Mouse (Mus musculus): ENCODE measurements around the gene Tcte3. TPM values are rescaled to one million over a fixed set of nuclear protein-coding genes. Genes with fewer than 3 reads are reported as not detected.
"Not testable (repeated sequence)": the region's sequence is repeated elsewhere in the genome, so short reads cannot be mapped to it uniquely, and the experiment has no call there.

The Tcte3 gene
- polyA plus RNA-seq (2015; fragmentation: Nextera tagmentation; extraction: Ambion mirVana) = not detected in 2 replicates

DNA sequence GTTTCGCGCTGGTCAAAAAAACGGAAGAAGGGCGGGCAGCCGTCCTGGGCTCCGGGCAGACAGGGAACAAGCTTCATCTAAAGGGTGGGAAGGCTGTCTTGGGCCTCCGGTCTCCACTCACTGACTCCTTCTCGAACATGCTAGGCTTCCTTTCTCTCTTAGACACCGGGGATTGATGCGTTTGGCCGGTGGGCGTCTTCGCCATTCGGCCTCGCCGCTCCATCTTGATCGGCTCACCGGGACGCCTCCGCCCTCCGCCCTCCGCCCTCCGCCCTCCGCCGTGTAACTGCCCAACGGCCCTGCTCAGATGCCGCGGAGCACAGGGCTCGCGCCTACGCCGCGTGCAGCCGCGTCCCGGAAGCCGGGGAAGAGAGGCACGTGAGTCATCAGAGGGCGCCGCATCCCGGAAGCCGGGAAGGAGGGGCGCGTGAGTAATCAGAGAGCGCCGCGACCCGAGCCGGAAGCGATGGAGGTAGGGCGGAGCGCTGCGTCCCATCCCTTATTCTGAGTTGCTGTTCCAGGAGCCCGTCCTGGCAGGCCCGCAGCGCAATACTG lies at the start of gene Tcte3, which contains the start of the genes Ermard and Gm3448:
Tcte3 (minus strand) TSS at position 314 of the 555 bp plus-strand sequence.
Ermard (plus strand) TSS at position 34 of the 555 bp plus-strand sequence.
Gm3448 (minus strand) TSS at position 363 of the 555 bp plus-strand sequence.
- not testable (repeated sequence) for H3K9me3 ChIP-seq (ENCODE audit: control insufficient read depth, low read length); H3K4me2 ChIP-seq (ENCODE audit: low read length); H3K9ac ChIP-seq (replicated peaks; ENCODE audit: low read depth, low read length); H3K4me1 ChIP-seq (replicated peaks; ENCODE audit: control insufficient read depth, insufficient read depth, low read length); H3K27me3 ChIP-seq (replicated peaks; ENCODE audit: control insufficient read depth, insufficient read depth, low read length); H3K36me3 ChIP-seq (ENCODE audit: control insufficient read depth, insufficient read depth); H3K27ac ChIP-seq (ENCODE audit: low read length); H3K4me3 ChIP-seq (replicated peaks; ENCODE audit: low read length)
- peak; percentile 99 for ATAC-seq
- 0% methylated on average over 9 of the region's 56 CpGs for WGBS

GRCm38 (mm10) chr17:15088591-15089001 lies 47.3 kb upstream of the Tcte3 start:
- Histone ChIP-seq H3K4me3 (replicated peaks; ENCODE audit: low read length) (no peak overlapping the region), H3K4me1 (replicated peaks; ENCODE audit: control insufficient read depth, insufficient read depth, low read length) (peaks cover 18% of the 10 kb centered on the region), H3K27ac (ENCODE audit: low read length) (peak overlapping the region; percentile 21; the same call in 1 of the 2 replicates), H3K9ac (replicated peaks; ENCODE audit: low read depth, low read length) (no peak overlapping the region), H3K9me3 (ENCODE audit: control insufficient read depth, low read length) (no peaks in the 10 kb centered on the region), H3K4me2 (ENCODE audit: low read length) (peak overlapping the region; percentile 2; the same call in 1 of the 2 replicates), H3K27me3 (replicated peaks; ENCODE audit: control insufficient read depth, insufficient read depth, low read length) (no peaks in the 10 kb centered on the region), H3K36me3 (ENCODE audit: control insufficient read depth, insufficient read depth) (no peaks in the 10 kb centered on the region)
- ATAC-seq = peak; percentile 76
- 8% methylated on average over 8 of the region's 8 CpGs for whole genome bisulfite sequencing

GRCm38 (mm10) chr17:15088166-15088565 lies 46.9 kb upstream of the Tcte3 start:
- peak; percentile 45 for ATAC-seq
- no peaks in the 10 kb centered on the region for H3K36me3 ChIP-seq (ENCODE audit: control insufficient read depth, insufficient read depth)
- H3K4me1 ChIP-seq (replicated peaks; ENCODE audit: control insufficient read depth, insufficient read depth, low read length) = peaks cover 15% of the 10 kb centered on the region
- no peaks in the 10 kb centered on the region for H3K9me3 ChIP-seq (ENCODE audit: control insufficient read depth, low read length)
- 26% methylated on average over 2 of the region's 2 CpGs for WGBS
- H3K4me2 ChIP-seq (ENCODE audit: low read length) = no peak overlapping the region
- H3K27me3 ChIP-seq (replicated peaks; ENCODE audit: control insufficient read depth, insufficient read depth, low read length) = no peaks in the 10 kb centered on the region
- H3K4me3 ChIP-seq (replicated peaks; ENCODE audit: low read length) = no peak overlapping the region
- no peak overlapping the region for H3K27ac ChIP-seq (ENCODE audit: low read length)
- H3K9ac ChIP-seq (replicated peaks; ENCODE audit: low read depth, low read length) = no peak overlapping the region

- no peak overlapping the region for H3K9ac ChIP-seq (replicated peaks; ENCODE audit: low read depth, low read length)
- no peak for ATAC-seq
- no peaks in the 10 kb centered on the region for H3K36me3 ChIP-seq (ENCODE audit: control insufficient read depth, insufficient read depth)
- no peaks in the 10 kb centered on the region for H3K9me3 ChIP-seq (ENCODE audit: control insufficient read depth, low read length)
- peaks cover 15% of the 10 kb centered on the region for H3K4me1 ChIP-seq (replicated peaks; ENCODE audit: control insufficient read depth, insufficient read depth, low read length)
- H3K4me2 ChIP-seq (ENCODE audit: low read length) = no peak overlapping the region
- no peak overlapping the region for H3K4me3 ChIP-seq (replicated peaks; ENCODE audit: low read length)
- H3K27me3 ChIP-seq (replicated peaks; ENCODE audit: control insufficient read depth, insufficient read depth, low read length) = no peaks in the 10 kb centered on the region
- WGBS = 91% methylated on average over 2 of the region's 2 CpGs
- no peak overlapping the region for H3K27ac ChIP-seq (ENCODE audit: low read length)
Observed at GRCm38 (mm10) chr17:15085006-15085405, 43.7 kb upstream of the Tcte3 start.

DNA sequence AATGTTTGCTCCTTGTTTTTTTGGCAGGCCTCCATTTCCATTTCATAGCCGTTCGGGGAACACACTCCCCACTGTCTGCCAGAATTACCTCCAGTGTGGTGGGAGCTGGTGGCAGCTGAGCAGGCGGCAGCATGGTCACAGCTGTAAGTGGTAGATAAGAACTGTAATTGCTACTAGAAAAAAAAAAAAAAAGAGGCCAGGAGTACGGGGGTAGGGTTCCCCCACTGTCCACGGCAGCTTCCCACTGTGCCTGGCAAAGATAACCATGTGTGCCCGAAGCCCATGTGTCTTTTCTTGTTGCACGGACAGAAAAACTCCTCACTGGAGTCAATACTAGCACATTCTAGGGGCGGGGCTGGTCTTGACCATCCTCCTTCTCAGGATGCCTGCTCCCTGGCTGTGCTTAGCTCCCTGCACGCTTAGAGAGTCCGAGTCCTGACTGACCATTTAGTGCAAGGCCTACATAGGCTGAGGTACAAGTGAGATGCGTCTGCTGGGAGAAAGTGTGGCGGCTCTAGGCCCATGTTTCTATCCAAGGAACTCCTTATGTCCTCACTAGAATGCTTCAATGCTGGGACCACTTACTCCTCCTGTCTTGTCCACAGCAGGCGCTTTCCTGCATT lies 43.0 kb upstream of the Tcte3 start:
- no peak for ATAC-seq
- H3K4me1 ChIP-seq (replicated peaks; ENCODE audit: control insufficient read depth, insufficient read depth, low read length) = peaks cover 15% of the 10 kb centered on the region
- H3K4me2 ChIP-seq (ENCODE audit: low read length) = no peak overlapping the region
- H3K27me3 ChIP-seq (replicated peaks; ENCODE audit: control insufficient read depth, insufficient read depth, low read length) = no peaks in the 10 kb centered on the region
- H3K27ac ChIP-seq (ENCODE audit: low read length) = no peak overlapping the region
- no peaks in the 10 kb centered on the region for H3K36me3 ChIP-seq (ENCODE audit: control insufficient read depth, insufficient read depth)
- 57% methylated on average over 13 of the region's 13 CpGs for WGBS
- no peak overlapping the region for H3K9ac ChIP-seq (replicated peaks; ENCODE audit: low read depth, low read length)
- H3K4me3 ChIP-seq (replicated peaks; ENCODE audit: low read length) = no peak overlapping the region
- H3K9me3 ChIP-seq (ENCODE audit: control insufficient read depth, low read length) = no peaks in the 10 kb centered on the region

GRCm38 (mm10) chr17:15077536-15077935 lies 36.2 kb upstream of the Tcte3 start:
- H3K36me3 ChIP-seq (ENCODE audit: control insufficient read depth, insufficient read depth) = no peaks in the 10 kb centered on the region
- H3K27me3 ChIP-seq (replicated peaks; ENCODE audit: control insufficient read depth, insufficient read depth, low read length) = no peaks in the 10 kb centered on the region
- ATAC-seq = no peak
- H3K27ac ChIP-seq (ENCODE audit: low read length) = no peak overlapping the region
- 38% methylated on average over 2 of the region's 2 CpGs for WGBS
- H3K4me1 ChIP-seq (replicated peaks; ENCODE audit: control insufficient read depth, insufficient read depth, low read length) = no peaks in the 10 kb centered on the region
- H3K9ac ChIP-seq (replicated peaks; ENCODE audit: low read depth, low read length) = no peak overlapping the region
- no peaks in the 10 kb centered on the region for H3K9me3 ChIP-seq (ENCODE audit: control insufficient read depth, low read length)
- no peak overlapping the region for H3K4me3 ChIP-seq (replicated peaks; ENCODE audit: low read length)
- no peak overlapping the region for H3K4me2 ChIP-seq (ENCODE audit: low read length)

- no peak overlapping the region for H3K27ac ChIP-seq (ENCODE audit: low read length)
- H3K9me3 ChIP-seq (ENCODE audit: control insufficient read depth, low read length) = no peaks in the 10 kb centered on the region
- no peak overlapping the region for H3K9ac ChIP-seq (replicated peaks; ENCODE audit: low read depth, low read length)
- no peaks in the 10 kb centered on the region for H3K27me3 ChIP-seq (replicated peaks; ENCODE audit: control insufficient read depth, insufficient read depth, low read length)
- no peak overlapping the region for H3K4me2 ChIP-seq (ENCODE audit: low read length)
- H3K36me3 ChIP-seq (ENCODE audit: control insufficient read depth, insufficient read depth) = no peaks in the 10 kb centered on the region
- H3K4me3 ChIP-seq (replicated peaks; ENCODE audit: low read length) = no peak overlapping the region
- 84% methylated on average over 8 of the region's 8 CpGs for WGBS
- H3K4me1 ChIP-seq (replicated peaks; ENCODE audit: control insufficient read depth, insufficient read depth, low read length) = no peaks in the 10 kb centered on the region
- ATAC-seq = no peak
Observed at GRCm38 (mm10) chr17:15075033-15075432, 33.7 kb upstream of the Tcte3 start.

DNA sequence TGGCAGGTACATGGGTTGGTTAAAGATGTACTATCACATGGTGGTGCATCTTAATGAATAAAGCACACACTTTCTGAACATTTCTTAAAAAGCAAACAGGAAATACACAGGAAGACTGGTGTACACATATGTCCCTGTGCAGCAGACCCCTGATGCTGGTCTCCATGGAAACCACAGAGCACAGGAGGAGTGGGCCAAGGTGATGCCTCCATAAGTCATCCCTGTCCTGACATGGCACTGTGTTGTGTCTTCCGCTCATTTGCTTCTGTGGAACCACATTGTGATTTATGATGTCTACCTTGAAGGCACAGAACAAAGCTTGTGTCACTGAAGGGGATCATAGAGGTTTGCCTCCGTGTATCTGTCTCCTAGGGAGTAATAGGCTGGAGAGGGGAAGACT lies 30.9 kb upstream of the Tcte3 start:
- H3K27ac ChIP-seq (ENCODE audit: low read length) = no peak overlapping the region
- no peaks in the 10 kb centered on the region for H3K9me3 ChIP-seq (ENCODE audit: control insufficient read depth, low read length)
- no peaks in the 10 kb centered on the region for H3K36me3 ChIP-seq (ENCODE audit: control insufficient read depth, insufficient read depth)
- no peak for ATAC-seq
- H3K27me3 ChIP-seq (replicated peaks; ENCODE audit: control insufficient read depth, insufficient read depth, low read length) = no peaks in the 10 kb centered on the region
- no peak overlapping the region for H3K9ac ChIP-seq (replicated peaks; ENCODE audit: low read depth, low read length)
- 94% methylated on average over 2 of the region's 2 CpGs for WGBS
- peaks cover 4% of the 10 kb centered on the region; the same call in 1 of the 2 replicates for H3K4me1 ChIP-seq (replicated peaks; ENCODE audit: control insufficient read depth, insufficient read depth, low read length)
- H3K4me2 ChIP-seq (ENCODE audit: low read length) = no peak overlapping the region
- H3K4me3 ChIP-seq (replicated peaks; ENCODE audit: low read length) = no peak overlapping the region

GRCm38 (mm10) chr17:15069124-15069523 lies 27.8 kb upstream of the Tcte3 start:
- Histone ChIP-seq H3K4me3 (replicated peaks; ENCODE audit: low read length) (no peak overlapping the region), H3K4me1 (replicated peaks; ENCODE audit: control insufficient read depth, insufficient read depth, low read length) (peaks cover 15% of the 10 kb centered on the region), H3K36me3 (ENCODE audit: control insufficient read depth, insufficient read depth) (no peaks in the 10 kb centered on the region), H3K4me2 (ENCODE audit: low read length) (no peak overlapping the region), H3K9ac (replicated peaks; ENCODE audit: low read depth, low read length) (no peak overlapping the region), H3K27me3 (replicated peaks; ENCODE audit: control insufficient read depth, insufficient read depth, low read length) (no peaks in the 10 kb centered on the region), H3K27ac (ENCODE audit: low read length) (no peak overlapping the region), H3K9me3 (ENCODE audit: control insufficient read depth, low read length) (no peaks in the 10 kb centered on the region)
- no peak for ATAC-seq
- WGBS = 70% methylated on average over 2 of the region's 2 CpGs
